Mouse (Mus musculus): ENCODE measurements around the gene Rps6kb1. TPM values are rescaled to one million over a fixed set of nuclear protein-coding genes. Genes with fewer than 3 reads are reported as not detected.

Rps6kb1 gene
- polyA plus RNA-seq, 1 experiment from 2014 or later: 65.9 TPM

MicroRNAs encoded within 50 kb of the gene (microRNA counts, 519-probe panel; counts per million panel counts)
- microRNA mmu-miR-21: 5,622 counts per million, percentile 54 among the panel's probes with 10 or more counts

Small RNA genes lying within 50 kb of the gene (microRNA-seq; reads per million reads assigned to microRNA genes)
- gene Mir21a: 8,058 reads per million, percentile 94 among the genes with 10 or more reads in this experiment

Other genes starting within 250 kb of the Rps6kb1 start
- 13.6 TPM in 2 replicates for gene Med13, start 187.2 kb downstream of the Rps6kb1 start, polyA plus RNA-seq (2016; fragmentation: Nextera tagmentation; extraction: Ambion mirVana)
- 20.4 and 22.5 TPM in 2 replicates for gene Rnft1, start 60.1 kb downstream of the Rps6kb1 start, polyA plus RNA-seq (2016; fragmentation: Nextera tagmentation; extraction: Ambion mirVana)
- 9.4 and 9.6 TPM in 2 replicates for gene Tubd1, start 186 bp upstream of the Rps6kb1 start, polyA plus RNA-seq (2016; fragmentation: Nextera tagmentation; extraction: Ambion mirVana)
- gene Vmp1, start 139.0 kb upstream of the Rps6kb1 start, polyA plus RNA-seq (2016; fragmentation: Nextera tagmentation; extraction: Ambion mirVana): 87.4 and 92.9 TPM in 2 replicates
- gene Ptrh2, start 139.2 kb upstream of the Rps6kb1 start, polyA plus RNA-seq (2016; fragmentation: Nextera tagmentation; extraction: Ambion mirVana): 36.8 and 37.7 TPM in 2 replicates
- gene Cltc, start 212.8 kb upstream of the Rps6kb1 start, polyA plus RNA-seq (2016; fragmentation: Nextera tagmentation; extraction: Ambion mirVana): 165 and 169 TPM in 2 replicates